Mouse (Mus musculus) heart, postnatal 14 days (tissue): Measurements from ENCODE around the gene Gm38431. TPM values are rescaled to one million over a fixed set of nuclear protein-coding genes. Genes with fewer than 3 reads are reported as not detected.

Experiments
- DNase-seq, 2 experiments: peaks; one replicate each; pipeline ENCODE4 v3.0.0; 2021 to 2022
- intact Hi-C: fragments of 180-260 bp; cut with DNase I; formaldehyde crosslinking; loops from one replicate; pipeline ENCODE4 v1.15.1; 2025
- microRNA-seq, 2 experiments: library from miRNA; unstranded; fragments of <30 nt; microRNA quantifications; one replicate each; pipeline ENCODE4 v1.2.0; 2021 to 2022
- total RNA-seq, 2 experiments: library from RNA; stranded (reverse); gene quantifications; 2 replicates each; pipeline ENCODE4 v1.2.3; 2021

Gm38431 gene
- total RNA-seq, 2 experiments from 2014 or later: 0.68 to 1.8 TPM

DNA sequence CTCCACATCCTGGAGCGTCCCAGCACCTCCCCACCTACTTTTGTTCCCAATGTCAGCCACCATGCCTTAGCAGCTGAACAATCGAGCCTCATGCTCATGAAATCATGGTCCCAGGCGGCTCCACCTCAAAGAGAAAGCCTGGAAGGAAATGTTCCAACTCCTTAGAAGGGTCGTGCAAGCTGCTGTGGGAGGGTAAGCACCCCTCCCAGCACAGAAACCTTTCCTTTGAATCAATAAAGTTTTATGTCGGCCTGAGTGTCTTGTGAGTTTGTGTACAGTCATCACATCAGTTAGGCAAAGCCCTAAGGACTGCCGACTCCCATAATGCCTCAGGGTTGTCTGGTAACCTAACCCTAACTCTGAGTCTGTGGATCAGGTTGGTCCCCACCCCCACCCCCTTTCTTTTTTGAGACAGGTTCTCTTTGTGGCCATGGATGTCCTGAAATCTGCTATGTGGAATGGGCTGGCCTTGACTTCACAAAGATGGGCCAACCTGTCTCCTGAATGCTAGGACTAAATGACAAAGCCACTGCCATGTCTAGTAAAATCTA lies 63.2 kb downstream of the Gm38431 start:
- no peak for DNase-seq
- intact Hi-C loops: loop anchor here (2.0 kb wide), 1 partner anchor 26 kb away; the partner anchor contains the start of gene Mrpl4

- intact Hi-C loops: loop anchor here (2.0 kb wide), 1 partner anchor 25 kb away; the partner anchor contains the start of gene Mrpl4
Measured at GRCm38 (mm10) chr9:21027774-21028290, 64.0 kb downstream of the Gm38431 start.

GRCm38 (mm10) chr9:21026849-21027248 lies 64.9 kb downstream of the Gm38431 start:
- intact Hi-C loops: no loop called here

More at GRCm38 (mm10) chr9:21027774-21028290, 64.0 kb downstream of the Gm38431 start:
- no peak for DNase-seq

DNA sequence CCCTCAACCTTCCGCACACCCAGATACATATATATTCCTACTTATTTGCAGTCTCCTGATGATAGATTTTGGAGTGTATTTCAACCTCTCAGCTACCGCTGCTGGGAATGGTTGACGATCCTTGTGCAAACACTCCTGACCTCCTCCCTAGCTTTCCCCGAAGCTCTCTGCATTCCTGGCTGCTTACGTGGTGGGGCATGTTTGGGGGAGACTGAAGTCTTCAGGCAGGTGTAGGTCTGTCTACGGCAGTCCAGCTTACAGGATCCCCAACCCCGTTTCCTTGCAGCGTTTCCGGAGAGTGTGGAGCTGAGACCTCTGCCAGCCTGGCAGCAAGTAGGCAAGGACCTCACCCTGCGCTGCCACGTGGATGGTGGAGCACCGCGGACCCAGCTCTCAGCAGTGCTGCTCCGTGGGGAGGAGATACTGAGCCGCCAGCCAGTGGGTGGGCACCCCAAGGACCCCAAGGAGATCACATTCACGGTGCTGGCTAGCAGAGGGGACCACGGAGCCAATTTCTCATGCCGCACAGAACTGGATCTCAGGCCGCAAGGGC lies 66.5 kb downstream of the Gm38431 start:
- no peak for DNase-seq
- intact Hi-C loops: no loop called here

More at GRCm38 (mm10) chr9:21026849-21027248, 64.9 kb downstream of the Gm38431 start:
- DNase-seq: no peak

DNA sequence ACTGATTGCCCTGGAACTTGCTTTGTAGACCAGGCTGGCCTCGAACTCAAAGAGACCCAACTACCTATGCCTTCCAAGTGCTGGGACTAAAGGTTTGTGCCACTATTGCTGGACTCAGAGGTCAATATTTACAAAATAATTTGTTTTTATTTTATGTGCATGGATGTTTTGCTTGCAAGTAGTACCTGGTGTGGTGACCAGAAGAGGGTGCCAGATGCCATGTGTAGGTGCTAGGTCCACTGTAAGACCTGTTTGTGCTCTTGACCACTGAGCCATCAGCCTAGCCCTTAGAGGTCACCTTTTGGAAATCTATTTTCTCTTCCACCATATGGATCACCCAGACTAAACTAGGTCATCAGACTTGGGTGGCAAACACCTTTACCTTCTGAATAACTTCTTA lies 69.1 kb downstream of the Gm38431 start:
- DNase-seq: no peak
- intact Hi-C loops: no loop called here

DNA sequence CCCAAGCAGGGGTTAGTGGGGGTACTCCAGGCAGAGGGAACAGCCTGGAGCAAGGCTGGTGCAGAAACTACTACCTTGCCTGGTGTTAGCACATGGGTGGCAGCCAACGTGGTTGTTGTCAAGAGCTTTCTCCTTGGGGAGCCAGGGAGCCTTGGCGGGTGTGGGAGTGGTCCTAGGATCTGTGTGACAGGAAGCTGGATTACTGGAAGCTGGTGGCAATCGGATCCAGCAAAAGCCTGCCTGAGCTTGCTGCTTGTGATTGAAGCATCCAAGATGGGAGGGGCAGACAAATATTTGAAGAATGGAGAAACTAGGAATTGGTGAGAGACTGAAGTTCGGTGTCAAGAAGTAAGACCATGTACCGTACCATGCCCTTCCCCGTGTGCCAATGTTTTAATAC lies 69.5 kb downstream of the Gm38431 start:
- DNase-seq: no peak
- intact Hi-C loops: no loop called here

GRCm38 (mm10) chr9:21021363-21021762 lies 70.4 kb downstream of the Gm38431 start:
- intact Hi-C loops: no loop called here

DNA sequence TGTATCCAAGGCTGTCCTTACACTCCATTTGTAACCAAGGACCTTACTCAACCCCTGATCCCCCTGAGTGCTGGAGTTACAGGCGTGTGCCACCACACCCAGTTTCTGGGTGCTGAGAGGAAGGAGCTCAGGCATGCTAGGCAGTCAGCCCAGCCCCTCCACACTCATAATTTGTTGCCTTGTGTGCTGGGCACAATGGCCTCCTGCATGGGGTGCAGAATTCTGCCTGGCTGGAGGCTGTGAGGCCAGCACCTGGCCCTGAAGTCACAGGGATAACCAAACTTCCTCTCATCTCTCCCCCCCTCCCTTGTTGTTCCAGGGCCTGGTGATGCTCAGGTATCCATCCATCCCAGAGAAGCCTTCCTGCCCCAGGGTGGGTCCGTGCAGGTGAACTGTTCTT lies 73.2 kb downstream of the Gm38431 start:
- intact Hi-C loops: no loop called here
- DNase-seq: no peak

More at GRCm38 (mm10) chr9:21021363-21021762, 70.4 kb downstream of the Gm38431 start:
- DNase-seq: no peak

Small RNAs within 50 kb of the gene (microRNA-seq; reads per million reads assigned to microRNA genes)
- 0 reads per million in 2 experiments for gene Mir1900
- 0 to 1.6 reads per million in 2 experiments for gene Mir7082

Other genes starting within 250 kb of the Gm38431 start
- 1 to 10 TPM; 4.6 to 5.0 TPM for gene A230050P20Rik, start 223.4 kb downstream of the Gm38431 start, total RNA-seq
- gene Angptl6, start 212.3 kb downstream of the Gm38431 start, total RNA-seq: 1 to 10 TPM; 1.9 TPM
- 1 to 10 TPM; 7.2 to 9.3 TPM for gene Ppan, start 203.8 kb downstream of the Gm38431 start, total RNA-seq
- 10 to 100 TPM; 93.5 to 99.7 TPM for gene Eif3g, start 193.4 kb downstream of the Gm38431 start, total RNA-seq
- gene Dnmt1, start 132.1 kb downstream of the Gm38431 start, total RNA-seq: 10 to 100 TPM; 13.6 to 18.7 TPM
- 1 to 10 TPM; 5.4 to 6.9 TPM for gene S1pr2, start 115.2 kb downstream of the Gm38431 start, total RNA-seq
- gene Mrpl4, start 89.3 kb downstream of the Gm38431 start, total RNA-seq: 100 to 1,000 TPM; 116 to 123 TPM
- 10 to 100 TPM in 1 of 2 experiments, 1 to 10 TPM in 1; 8.5 to 10.1 TPM for gene Icam1, start 76.0 kb downstream of the Gm38431 start, total RNA-seq
- gene Icam4, start 62.6 kb downstream of the Gm38431 start, total RNA-seq: under 1 TPM; 0.37 to 0.38 TPM
- gene Icam5, start 59.9 kb downstream of the Gm38431 start, total RNA-seq: under 1 TPM in 1 of 2 experiments, not detected in 1; 0.12 TPM
- not detected for gene Zglp1, start 24.9 kb downstream of the Gm38431 start, total RNA-seq
- gene Gm49373, start 18.9 kb downstream of the Gm38431 start, total RNA-seq: under 1 TPM; 0.26 to 0.39 TPM
- 10 to 100 TPM; 25.4 to 26.8 TPM for gene Fdx1l, start 18.4 kb downstream of the Gm38431 start, total RNA-seq
- 10 to 100 TPM; 27.4 to 31.2 TPM for gene Raver1, start within 50 bp of the Gm38431 start, total RNA-seq
- 1 to 10 TPM; 9.2 TPM for gene Tyk2, start 39.2 kb upstream of the Gm38431 start, total RNA-seq
- gene Cdc37, start 58.0 kb upstream of the Gm38431 start, total RNA-seq: 100 to 1,000 TPM; 151 to 157 TPM
- 10 to 100 TPM; 36.7 to 37.5 TPM for gene Pde4a, start 73.7 kb upstream of the Gm38431 start, total RNA-seq
- gene Keap1, start 147.4 kb upstream of the Gm38431 start, total RNA-seq: 10 to 100 TPM; 38.6 to 40.8 TPM
- gene S1pr5, start 156.4 kb upstream of the Gm38431 start, total RNA-seq: under 1 TPM; 0.27 to 0.45 TPM
- 10 to 100 TPM; 73.3 to 85.0 TPM for gene Atg4d, start 173.3 kb upstream of the Gm38431 start, total RNA-seq
- 10 to 100 TPM; 17.0 to 22.6 TPM for gene Kri1, start 196.0 kb upstream of the Gm38431 start, total RNA-seq
- 10 to 100 TPM; 17.9 to 21.1 TPM for gene Cdkn2d, start 199.4 kb upstream of the Gm38431 start, total RNA-seq
- gene Ap1m2, start 220.3 kb upstream of the Gm38431 start, total RNA-seq: under 1 TPM in 1 of 2 experiments, not detected in 1; 0.12 TPM
- gene Slc44a2, start 228.7 kb upstream of the Gm38431 start, total RNA-seq: 100 to 1,000 TPM; 105 to 116 TPM